Mouse (Mus musculus) adrenal gland, postnatal 25 days (tissue): ENCODE results near the gene Nol11. TPM values are rescaled to one million over a fixed set of nuclear protein-coding genes. Genes with fewer than 3 reads are reported as not detected.

Source experiments
- DNase-seq: peaks from one replicate; pipeline ENCODE4 v3.0.0; 2021; ENCODE audit warnings: mixed read lengths
- long read RNA-seq: library from polyadenylated mRNA; stranded (forward); transcript quantifications from one replicate; pipeline ENCODE4 v2.0.0, GENCODE M21; 2021
- total RNA-seq: library from RNA; stranded (reverse); gene quantifications from 2 replicates; pipeline ENCODE4 v1.2.3, GENCODE M21; 2021

Gene Nol11
- total RNA-seq: 21.6 and 23.2 TPM in 2 replicates
- long read RNA-seq, transcript Nol11-201 (18 exons, 3,158 nt): major isoform, 23 of 29 reads
- long read RNA-seq, partial matches to known transcripts: 2 of 29 reads
- long read RNA-seq, other reads (novel, unspliced or antisense): 2 of 29 reads

DNA sequence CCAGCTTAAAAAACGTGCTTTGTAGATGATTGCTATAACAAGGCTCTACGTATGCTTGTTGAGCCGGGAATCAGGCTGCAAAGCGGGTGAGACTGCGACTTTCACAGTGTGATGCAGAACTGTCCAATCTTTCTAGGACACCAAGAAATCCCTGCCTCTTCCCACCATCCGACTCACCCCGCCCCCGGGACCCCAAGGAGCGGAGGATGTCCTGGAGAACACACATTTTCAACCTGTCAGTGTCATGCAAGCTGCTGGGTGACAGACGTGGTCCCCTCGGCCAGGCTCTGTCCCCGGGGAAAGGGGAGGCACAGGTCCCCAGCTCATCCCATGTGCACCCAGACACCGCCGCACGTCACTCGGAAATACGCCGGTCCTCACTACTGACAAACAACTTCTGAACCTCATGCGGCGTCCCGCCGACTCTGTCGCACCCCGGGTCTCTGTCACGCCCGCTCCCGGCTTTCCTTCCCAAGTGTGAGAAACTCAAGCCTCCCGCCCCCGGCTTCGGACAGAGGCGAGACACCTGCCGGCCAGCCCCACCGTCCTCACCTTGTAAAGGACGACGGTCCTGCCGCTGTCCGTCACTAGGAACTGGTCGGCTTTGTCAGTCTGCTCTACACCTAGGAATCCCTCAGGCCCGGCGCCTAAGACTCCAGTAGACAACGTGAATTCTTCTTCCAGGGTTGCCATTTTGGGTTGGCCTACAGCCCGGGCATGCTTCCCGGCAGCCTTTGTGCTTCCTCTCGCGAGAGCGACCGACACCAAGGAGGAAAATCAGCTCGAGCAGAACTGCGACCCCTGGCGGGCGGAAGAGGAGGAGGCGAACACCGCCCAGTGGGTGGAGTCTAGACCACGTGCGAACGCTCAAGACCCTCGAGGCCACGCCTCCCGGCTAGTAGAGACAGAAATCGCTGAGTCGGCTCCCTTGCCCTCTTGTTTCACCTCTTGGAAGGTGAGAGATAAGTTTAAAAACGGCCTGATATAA is at the start of gene Nol11:
TSS of gene Nol11 (minus strand) at position 817 of the 988 bp plus-strand sequence.
- peak; percentile 98 for DNase-seq

DNA sequence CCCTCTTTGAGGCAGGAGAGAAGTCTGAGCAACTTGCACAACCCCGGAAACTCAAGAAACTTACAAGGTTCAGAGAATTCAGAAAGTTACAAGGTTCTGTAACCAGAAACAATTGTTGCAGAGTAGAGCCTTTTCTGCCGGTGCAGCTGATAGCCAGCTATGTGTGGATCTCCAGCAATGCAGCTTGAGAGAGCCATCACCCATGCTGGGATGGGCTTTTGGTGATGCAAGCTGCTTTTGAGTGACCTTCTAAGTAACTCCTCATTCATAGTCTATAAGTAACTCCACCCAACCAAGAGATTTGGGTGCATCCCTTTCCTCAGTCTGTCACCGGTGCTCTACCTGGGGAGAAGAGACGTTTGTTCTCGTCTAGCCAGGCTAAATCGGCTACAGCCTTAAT is 49.3 kb upstream of the Nol11 start:
- no peak for DNase-seq

DNA sequence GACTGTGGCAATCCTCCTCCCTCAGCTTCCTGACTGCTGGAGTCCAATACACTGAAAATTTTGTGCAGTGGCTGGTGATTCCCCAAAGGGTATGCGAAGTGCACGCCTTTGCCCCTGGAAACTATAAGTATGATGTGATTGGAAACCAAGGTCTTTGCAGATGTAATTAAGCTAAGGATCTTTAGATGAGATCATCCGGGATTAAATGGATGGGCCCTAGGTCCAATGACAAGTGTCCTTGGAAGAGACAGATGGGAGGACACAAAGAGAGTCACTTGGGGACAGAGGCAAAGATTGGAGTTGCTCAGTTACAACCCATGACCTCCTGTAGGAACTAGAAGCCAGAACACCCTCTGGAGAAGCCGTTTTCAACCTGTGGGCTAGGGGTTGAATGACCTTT is 48.4 kb upstream of the Nol11 start:
- no peak for DNase-seq

DNA sequence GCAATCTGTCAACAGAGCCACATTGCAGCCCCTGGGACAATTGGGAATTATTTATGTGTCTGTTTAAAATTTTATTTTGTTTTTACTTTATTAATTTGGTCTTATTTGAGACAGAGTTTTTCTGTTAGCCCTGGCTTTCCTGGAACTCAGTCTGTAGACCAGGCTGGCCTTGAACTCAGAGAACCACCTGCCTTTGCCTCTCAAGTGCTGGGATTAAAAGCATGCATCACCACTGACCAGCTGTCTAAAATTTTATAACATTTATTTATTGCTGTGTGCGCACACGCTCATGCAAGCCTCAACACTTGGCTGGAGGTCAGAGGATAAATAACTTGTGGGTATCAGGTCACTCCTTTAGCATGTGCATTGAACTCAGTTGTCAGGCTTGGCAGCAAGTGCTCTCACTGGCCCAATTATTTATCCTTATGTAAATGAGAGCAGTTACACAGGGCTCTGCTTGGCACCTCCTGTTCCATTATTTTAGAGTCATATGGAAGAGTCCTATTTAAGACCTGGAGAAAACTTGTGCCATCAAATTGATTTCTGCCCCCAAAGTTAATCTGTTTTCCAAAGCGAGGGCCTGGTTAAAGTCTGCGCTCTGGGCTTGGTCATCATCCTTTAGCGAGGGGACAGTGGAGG is 44.2 kb upstream of the Nol11 start:
- DNase-seq: no peak

DNA sequence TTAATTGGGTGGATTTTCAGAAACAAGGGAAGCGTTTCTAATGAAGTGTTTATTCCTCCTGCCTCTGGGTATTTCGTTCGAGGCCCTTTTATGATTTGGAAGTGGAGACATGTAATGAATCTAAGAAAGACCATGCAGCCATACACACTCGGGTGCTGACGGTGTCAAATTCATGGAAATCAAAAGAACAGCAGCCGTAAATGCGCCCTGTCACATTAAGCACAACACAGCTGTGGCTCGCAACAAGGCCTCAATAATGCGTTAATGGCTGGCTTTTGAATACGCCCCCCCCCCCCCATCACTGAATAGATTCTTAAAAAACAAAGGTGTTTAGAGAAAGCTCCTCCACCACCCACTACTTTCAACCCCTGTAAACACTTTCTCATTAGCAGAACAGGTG is 40.9 kb upstream of the Nol11 start:
- DNase-seq: no peak

DNA sequence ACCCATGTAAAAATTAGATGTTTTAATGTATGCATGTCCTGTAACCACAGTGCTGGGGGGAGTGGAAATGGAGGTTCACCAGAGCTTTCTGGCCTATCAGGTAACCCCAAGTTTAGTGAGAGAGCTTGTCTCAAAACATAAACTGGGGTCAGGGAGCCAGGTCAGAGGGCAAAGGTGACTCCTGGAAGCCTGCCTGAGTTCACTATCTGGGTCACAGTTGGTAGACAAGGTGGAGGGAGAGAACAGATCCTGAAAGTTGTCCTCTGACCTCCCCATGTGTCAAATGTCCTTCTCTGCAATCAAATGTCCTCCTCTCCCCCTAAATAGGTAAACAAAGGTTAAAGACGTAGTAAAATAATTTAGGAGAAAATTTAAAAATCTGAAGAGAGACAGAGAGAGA is 37.2 kb upstream of the Nol11 start:
- no peak for DNase-seq

DNA sequence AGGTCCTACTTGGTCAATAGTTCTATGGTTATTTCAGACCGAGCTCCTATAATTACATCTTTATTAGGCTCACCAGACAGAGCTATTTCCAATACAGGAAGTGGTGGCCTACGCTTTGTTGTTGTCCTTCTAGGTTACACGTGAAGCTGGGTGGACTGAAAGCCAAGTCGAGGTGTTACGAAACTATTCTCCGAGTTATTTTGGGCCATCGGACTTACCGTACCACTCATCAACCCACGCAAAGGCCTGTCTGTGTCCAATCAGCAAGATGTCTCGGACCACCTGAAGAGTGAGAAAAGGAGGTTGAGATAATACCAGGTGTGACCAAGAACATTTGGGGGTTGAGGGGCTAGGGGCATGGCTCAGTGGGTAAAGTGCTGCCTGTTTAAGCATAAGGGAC is 36.8 kb upstream of the Nol11 start:
- DNase-seq: no peak

DNA sequence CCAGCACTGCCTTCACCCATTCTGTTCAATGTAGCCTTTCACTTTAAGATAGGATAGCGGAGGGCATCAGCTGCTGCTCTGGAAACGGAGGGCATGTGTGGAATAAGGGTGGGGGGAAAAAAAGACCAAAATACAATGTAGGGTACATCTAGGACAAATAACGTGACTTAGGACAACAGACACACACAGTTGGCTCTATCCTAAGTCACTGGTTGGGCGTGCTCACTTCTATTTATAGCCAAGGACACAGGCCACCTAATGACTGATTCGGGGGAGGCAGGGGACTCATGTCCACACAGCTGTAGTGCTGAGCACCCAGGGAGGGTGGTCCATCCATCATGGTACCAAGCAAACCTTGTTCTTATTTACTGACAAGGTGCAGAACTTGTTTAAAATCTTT is 36.1 kb upstream of the Nol11 start:
- DNase-seq: no peak

DNA sequence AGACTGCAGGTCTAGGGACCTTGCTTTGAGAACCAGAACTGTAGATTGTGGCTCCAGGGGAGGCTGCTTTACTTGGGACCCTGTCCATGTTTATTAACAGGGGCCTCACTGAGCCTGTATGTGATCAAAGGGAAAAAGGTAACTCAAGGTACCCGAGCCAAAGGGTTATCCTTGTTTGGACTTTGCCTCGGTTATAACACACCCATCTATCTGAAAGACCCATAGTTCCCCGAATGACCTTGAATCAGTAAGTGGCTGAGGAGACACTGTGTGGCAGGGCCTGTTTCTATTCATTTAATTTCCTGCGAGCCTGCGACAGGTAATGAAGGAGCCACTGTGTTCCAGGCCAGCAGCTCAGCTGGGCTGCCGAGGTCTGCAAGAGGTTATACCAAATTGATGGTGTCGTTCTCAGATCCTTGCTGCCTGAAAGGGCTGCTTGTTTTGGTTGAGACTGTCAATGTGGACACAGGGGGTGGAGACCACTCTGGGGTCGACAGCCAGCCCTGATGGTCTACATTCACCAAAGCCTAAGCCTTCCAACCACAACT is 34.6 kb upstream of the Nol11 start:
- no peak for DNase-seq

DNA sequence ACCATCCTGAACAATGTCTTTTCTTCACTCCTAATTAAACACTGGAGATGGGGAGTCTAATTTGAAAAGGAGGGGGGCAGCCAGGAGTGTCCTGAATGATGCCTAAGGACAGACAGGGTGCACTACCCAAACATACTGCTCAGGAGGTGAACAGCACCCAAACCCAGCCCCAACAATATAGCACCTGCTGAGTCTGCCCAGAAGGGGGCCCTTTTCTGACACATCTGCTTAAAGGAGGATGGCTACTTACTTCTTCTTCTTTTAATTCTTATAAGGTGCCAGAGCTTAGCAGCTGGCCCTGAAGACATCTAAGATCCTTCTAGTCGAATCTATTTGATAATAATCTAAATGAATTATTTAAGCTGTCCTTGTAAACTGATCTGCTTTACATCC is 34.0 kb upstream of the Nol11 start:
- DNase-seq: no peak

DNA sequence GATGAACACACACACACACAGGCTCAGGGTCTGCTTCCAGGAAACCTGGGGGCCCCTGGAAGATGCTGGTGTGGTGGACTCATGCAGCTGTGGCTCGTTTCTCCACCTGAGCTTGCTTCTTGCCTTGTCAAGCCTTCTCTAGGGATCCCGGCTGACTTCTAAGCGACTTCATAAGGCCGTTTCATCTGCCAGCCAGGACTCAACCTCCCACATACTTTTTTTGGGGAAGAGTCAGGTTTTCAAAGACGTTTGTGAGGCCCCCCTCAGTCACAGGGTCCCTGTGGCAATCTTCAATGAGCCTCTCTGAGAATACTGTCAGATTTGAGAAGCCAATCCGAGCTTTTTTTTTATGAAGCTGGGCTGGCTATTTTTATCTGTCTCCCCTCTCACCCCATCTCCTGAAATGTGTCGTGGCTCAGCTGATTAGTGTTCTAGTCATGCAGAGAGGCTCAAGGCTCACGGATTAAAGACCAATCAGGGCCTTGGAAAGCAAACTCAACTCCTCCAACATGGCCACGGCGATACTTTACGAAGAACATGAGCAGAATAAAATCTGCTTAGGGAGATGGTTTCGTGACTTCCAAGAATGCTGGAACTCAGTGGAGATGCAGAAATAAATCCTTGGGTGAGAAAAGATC is 33.5 kb upstream of the Nol11 start:
- DNase-seq: no peak

DNA sequence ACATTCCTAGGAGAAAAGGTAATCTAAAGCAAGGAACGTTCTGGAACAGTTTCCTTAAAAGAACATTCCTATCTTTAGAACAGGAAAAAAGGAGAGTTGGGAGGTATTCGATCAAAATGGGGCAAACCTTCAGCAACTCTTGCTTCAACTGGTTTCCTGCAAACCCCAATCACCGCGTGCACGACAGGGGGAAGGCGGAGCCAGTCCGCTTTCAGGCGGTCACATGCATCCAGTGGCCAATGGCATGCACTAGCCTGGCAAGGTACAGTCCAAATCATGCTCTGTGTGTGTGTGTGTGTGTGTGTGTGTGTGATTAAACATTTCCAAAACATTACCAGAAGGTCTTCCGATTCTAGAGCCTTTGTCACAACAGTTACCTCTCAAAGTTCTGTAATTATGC is 25.9 kb upstream of the Nol11 start:
- no peak for DNase-seq

DNA sequence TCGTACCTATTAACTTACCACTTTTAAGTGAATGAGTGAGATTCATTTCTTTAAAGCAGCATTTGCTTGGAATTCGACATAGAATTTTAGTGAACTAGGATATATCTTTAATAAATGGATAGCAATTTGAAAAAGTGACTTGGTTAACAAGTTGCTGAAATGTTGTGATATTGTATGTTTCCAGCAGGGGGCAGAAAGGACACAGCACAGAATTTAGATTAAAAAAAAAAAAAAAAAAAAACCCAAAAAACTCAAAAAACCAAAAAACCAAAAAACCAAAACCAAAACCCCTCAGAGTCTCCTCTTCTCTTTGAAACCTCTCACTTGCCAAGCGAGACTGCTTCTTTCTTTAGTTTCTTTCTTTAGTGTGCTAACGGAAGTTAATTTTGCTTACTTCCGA is 24.6 kb upstream of the Nol11 start:
- no peak for DNase-seq

DNA sequence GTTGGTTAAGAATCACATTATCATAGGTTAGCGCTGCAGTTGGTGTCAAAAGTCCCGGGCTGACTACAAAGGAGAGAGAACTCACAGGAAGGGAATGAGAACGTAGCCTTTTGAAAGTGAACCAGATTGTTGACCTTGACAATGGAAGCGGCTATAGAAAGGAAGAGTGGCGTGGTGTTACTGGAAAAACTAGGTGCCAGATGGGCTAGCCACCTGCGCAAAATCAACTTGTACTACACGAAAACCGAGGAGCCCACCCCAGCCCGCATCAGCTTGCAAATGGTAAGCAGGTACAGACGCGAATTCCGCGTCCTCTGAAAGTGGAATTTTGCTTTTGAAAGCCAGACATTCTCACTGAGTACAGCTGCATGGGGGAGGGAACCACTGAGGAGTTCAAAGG is 20.6 kb upstream of the Nol11 start:
- no peak for DNase-seq

DNA sequence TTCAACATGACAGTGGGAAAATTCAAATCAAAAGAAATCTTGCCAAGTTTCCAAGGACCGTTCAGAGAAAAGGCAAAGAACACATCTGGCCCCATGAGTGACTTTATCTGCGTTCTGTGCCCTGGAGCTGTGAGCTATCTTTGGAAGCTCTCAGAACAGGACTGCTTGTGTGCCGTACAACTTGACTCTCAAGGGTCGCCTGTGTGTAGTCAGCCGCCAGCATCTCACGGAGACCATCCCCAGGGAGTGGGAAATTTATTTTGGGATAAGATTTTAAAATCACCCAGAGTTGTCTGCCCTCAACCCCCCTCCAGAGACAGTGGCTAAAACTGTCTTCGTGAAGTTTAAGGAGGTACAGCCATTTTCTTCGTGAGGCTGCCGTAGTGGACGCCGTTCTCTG is 12.6 kb upstream of the Nol11 start:
- no peak for DNase-seq

DNA sequence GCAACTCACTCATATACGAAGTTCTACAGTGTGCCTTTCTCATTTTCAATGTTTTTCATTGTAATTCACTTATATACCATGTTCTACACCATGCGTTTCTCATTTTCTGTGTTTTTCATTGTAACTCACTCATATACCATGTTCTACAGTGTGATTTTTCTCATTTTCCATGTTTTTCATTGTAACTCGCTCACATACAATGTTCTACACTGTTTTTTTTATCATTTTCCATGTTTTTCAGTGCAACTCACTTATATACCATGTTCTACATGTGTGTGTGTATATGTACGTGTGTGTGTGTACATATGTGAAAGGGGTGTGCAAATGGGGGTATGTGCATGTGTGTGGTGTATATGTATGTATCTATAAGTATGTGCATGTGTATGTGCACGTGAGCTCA is 10.1 kb upstream of the Nol11 start:
- no peak for DNase-seq

DNA sequence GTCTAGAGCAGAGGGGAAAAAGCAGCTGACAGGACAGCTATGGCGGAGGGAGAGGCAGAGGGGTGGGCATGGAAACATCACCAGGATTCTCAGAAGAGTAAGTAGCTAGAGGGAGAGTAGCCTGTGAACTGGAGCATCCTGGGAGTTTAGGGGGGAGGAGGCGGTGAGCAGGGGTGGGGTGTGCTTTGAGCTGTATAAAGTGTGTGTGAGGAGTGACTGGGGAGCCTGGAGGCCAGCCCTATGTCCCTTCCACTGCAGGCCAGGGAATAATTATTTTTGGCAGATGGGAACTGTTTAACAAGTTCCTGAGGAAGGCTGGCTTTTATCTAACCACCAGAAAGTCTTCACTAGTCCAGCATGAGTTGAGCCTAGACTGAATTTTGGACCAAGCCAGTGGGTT is 6.2 kb upstream of the Nol11 start:
- DNase-seq: no peak

DNA sequence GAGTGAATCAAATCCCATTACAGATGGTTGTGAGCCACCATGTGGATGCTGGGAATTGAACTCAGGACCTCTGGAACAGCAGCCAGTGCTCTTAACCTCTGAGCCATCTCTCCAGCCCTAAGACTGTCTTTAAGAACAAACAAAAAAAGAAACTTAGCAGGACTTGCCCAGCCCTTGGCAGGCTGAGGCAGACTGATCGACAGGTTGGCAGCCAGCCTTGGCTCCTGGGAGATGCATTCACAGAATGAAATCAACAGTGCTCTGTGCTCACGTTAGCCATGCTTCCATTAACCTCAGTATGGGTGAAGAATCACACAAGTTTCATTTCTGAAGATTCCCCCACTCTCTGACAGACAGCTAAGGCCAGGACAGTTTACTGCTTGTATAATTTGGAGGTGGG is 1.2 kb upstream of the Nol11 start:
- DNase-seq: peak; percentile 35

DNA sequence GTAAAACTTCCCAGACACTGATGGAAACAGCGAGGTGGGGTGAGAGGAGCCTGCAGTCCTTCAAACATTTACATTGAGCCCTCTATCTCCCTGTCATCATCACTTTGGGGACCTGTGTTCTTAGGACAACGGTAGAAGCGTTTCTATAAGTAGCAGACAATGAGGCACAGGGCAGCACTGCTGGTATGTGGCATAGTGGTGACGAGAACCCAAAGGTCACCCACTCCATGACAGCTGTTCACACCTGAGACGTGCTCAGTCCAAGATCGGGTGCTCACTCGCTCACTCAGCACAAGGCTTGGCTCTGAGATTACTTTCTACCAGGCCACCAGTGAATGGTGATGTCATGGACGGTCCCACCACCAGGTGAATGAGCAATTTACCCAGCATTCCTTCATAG is 5.4 kb downstream of the Nol11 start:
- DNase-seq: no peak

DNA sequence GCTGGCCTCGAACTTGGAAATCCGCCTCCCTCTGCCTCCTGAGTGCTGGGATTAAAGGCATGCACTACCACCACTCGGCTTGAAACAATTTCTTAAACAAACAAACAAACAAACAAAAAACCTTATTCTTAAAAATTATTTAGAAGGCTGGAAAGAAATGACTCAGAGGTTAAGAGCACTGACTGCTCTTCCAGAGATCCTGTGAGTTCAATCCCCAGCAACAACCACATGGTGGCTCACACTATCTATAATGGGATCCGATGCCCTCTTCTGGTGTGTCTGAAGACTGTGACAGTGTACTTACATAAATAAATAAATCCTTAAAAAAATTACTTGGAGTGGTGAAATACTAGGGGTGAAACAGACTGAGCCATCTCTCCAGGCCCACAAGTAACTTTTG is 28.0 kb downstream of the Nol11 start:
- no peak for DNase-seq

DNA sequence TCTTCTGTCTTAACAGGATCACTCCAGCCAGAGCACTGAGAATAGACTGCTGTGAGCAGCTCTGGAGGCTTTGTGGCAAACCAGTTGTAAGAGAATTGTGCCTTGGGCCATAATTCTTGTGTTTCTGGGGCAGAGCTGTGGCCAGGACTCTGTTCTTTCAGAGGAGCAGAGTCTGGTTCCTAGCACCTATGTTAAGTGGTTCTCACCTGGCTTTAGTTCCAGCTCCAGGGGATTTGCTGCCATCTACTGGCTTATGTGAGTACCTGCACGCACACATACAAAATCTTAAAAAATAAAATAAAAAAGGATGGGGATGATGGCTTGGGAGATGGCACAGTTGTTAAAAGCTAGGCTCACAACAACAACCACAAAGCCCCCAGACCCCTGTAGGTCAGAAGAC is 30.1 kb downstream of the Nol11 start:
- no peak for DNase-seq

DNA sequence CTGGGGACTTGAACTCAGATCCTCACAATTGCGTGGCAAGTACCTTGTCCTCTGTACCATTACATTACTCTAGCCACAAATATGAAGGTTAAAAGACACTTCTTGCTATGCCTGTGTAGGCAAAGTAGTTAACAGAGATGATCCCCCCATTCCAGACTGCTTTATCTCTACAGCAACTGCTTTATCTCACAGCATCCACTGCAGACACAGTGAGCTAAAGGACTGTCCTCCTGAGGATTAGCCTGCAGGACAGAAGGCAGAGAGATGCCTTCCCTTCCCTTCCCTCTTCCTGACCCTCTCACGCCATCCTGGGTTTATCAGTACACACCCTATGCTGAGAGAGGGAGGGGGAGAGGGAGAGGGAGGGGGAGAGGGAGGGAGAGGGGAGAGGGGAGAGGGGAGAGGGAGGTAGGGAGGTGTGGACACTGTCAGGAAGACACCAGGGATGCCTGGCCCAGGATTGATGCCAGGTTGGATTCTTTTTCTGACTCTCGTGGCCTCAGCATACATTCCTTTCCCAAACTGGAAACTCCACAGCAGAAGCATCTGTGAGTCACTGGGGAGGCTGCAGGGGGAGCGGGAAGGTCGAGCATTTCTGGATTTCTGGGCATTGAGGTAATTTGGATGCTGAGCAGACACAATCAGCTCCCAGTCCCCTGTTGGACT is 32.1 kb downstream of the Nol11 start:
- DNase-seq: no peak
